Mouse (Mus musculus): ENCODE results near the gene Fcgbp. TPM values are rescaled to one million over a fixed set of nuclear protein-coding genes. Genes with fewer than 3 reads are reported as not detected.

Fcgbp gene
- polyA plus RNA-seq, 1 experiment = not detected

GRCm38 (mm10) chr7:28053046-28053930, 17.7 kb upstream of the Fcgbp start:
- Histone ChIP-seq H3K4me3 (no peak overlapping the region), H3K36me3 (ENCODE audit: control insufficient read depth, insufficient read depth) (peaks cover 4% of the 10 kb centered on the region), H3K27me3 (ENCODE audit: control insufficient read depth, insufficient read depth, insufficient read length) (peaks cover 30% of the 10 kb centered on the region), H3K79me2 (ENCODE audit: control insufficient read depth, insufficient read depth) (peaks cover 16% of the 10 kb centered on the region), H3ac (ENCODE audit: control insufficient read depth, insufficient read length) (no peak overlapping the region), H3K4me2 (ENCODE audit: low read depth) (no peak overlapping the region)
- TF ChIP-seq MAX (IDR thresholded peaks at IDR 0.05; ENCODE audit: low read depth) = no peak
- TF ChIP-seq MYOG (IDR thresholded peaks at IDR 0.05; ENCODE audit: control insufficient read depth in 1 of 3, insufficient read depth in 1 of 3, insufficient read length in 2 of 3, low read depth in 2 of 3) = no peak
- no peak for TF ChIP-seq TCF3 (IDR thresholded peaks at IDR 0.05; ENCODE audit: insufficient read length, low read depth)
- no peak for TF ChIP-seq SRF (IDR thresholded peaks at IDR 0.05; ENCODE audit: control insufficient read depth, insufficient read length, low read depth)
- no peak for TF ChIP-seq TCF12 (IDR thresholded peaks at IDR 0.05; ENCODE audit: insufficient read depth, poor library complexity, severe bottlenecking)
- TF ChIP-seq CEBPB (IDR thresholded peaks at IDR 0.05; ENCODE audit: insufficient read depth, poor library complexity, severe bottlenecking) = no peak
- no peak for TF ChIP-seq USF1 (IDR thresholded peaks at IDR 0.05; ENCODE audit: low read depth)
- no peak for TF ChIP-seq POLR2AphosphoS2 (IDR thresholded peaks at IDR 0.05; ENCODE audit: insufficient read length, low read depth)
- TF ChIP-seq E2F4 (IDR thresholded peaks at IDR 0.05; ENCODE audit: insufficient read depth) = no peak
- no peak for TF ChIP-seq POLR2A (IDR thresholded peaks at IDR 0.05; ENCODE audit: insufficient read length, low read depth)
- no peak for TF ChIP-seq REST (IDR thresholded peaks at IDR 0.05; ENCODE audit: insufficient read depth, insufficient read length)
- TF ChIP-seq MYOD1 (IDR thresholded peaks at IDR 0.05; ENCODE audit: control insufficient read depth in 1 of 3, insufficient read length in 2 of 3, low read depth in 2 of 3) = no peak

GRCm38 (mm10) chr7:28059972-28060371, 11.1 kb upstream of the Fcgbp start:
- H3K36me3 ChIP-seq (ENCODE audit: control insufficient read depth, insufficient read depth) = no peaks in the 10 kb centered on the region
- H3ac ChIP-seq (ENCODE audit: control insufficient read depth, insufficient read length) = no peak overlapping the region
- TF ChIP-seq USF1 (IDR thresholded peaks at IDR 0.05; ENCODE audit: low read depth) (no peak), E2F4 (IDR thresholded peaks at IDR 0.05; ENCODE audit: insufficient read depth) (no peak), TCF12 (IDR thresholded peaks at IDR 0.05; ENCODE audit: insufficient read depth, poor library complexity, severe bottlenecking) (no peak), SRF (IDR thresholded peaks at IDR 0.05; ENCODE audit: control insufficient read depth, insufficient read length, low read depth) (no peak), REST (IDR thresholded peaks at IDR 0.05; ENCODE audit: insufficient read depth, insufficient read length) (no peak), POLR2AphosphoS2 (IDR thresholded peaks at IDR 0.05; ENCODE audit: insufficient read length, low read depth) (no peak), MAX (IDR thresholded peaks at IDR 0.05; ENCODE audit: low read depth) (no peak), POLR2A (IDR thresholded peaks at IDR 0.05; ENCODE audit: insufficient read length, low read depth) (no peak), TCF3 (IDR thresholded peaks at IDR 0.05; ENCODE audit: insufficient read length, low read depth) (no peak), MYOG (IDR thresholded peaks at IDR 0.05; ENCODE audit: control insufficient read depth in 1 of 3, insufficient read depth in 1 of 3, insufficient read length in 2 of 3, low read depth in 2 of 3) (no peak), CEBPB (IDR thresholded peaks at IDR 0.05; ENCODE audit: insufficient read depth, poor library complexity, severe bottlenecking) (no peak), MYOD1 (IDR thresholded peaks at IDR 0.05; ENCODE audit: control insufficient read depth in 1 of 3, insufficient read length in 2 of 3, low read depth in 2 of 3) (no peak)
- peaks cover 62% of the 10 kb centered on the region for H3K27me3 ChIP-seq (ENCODE audit: control insufficient read depth, insufficient read depth, insufficient read length)
- no peak overlapping the region for H3K4me3 ChIP-seq
- H3K79me2 ChIP-seq (ENCODE audit: control insufficient read depth, insufficient read depth) = no peaks in the 10 kb centered on the region
- H3K4me2 ChIP-seq (ENCODE audit: low read depth) = no peak overlapping the region

- Histone ChIP-seq H3K4me2 (ENCODE audit: low read depth) (no peak overlapping the region), H3K27me3 (ENCODE audit: control insufficient read depth, insufficient read depth, insufficient read length) (peaks cover 34% of the 10 kb centered on the region), H3ac (ENCODE audit: control insufficient read depth, insufficient read length) (no peak overlapping the region), H3K36me3 (ENCODE audit: control insufficient read depth, insufficient read depth) (no peaks in the 10 kb centered on the region), H3K4me3 (no peak overlapping the region), H3K79me2 (ENCODE audit: control insufficient read depth, insufficient read depth) (no peaks in the 10 kb centered on the region)
- no peak for TF ChIP-seq POLR2A (IDR thresholded peaks at IDR 0.05; ENCODE audit: insufficient read length, low read depth)
- TF ChIP-seq MYOG (IDR thresholded peaks at IDR 0.05; ENCODE audit: control insufficient read depth in 1 of 3, insufficient read depth in 1 of 3, insufficient read length in 2 of 3, low read depth in 2 of 3) = no peak
- no peak for TF ChIP-seq E2F4 (IDR thresholded peaks at IDR 0.05; ENCODE audit: insufficient read depth)
Measured at GRCm38 (mm10) chr7:28068661-28069060, 2.4 kb upstream of the Fcgbp start.

- Histone ChIP-seq H3K4me2 (ENCODE audit: low read depth) (no peak overlapping the region), H3K27me3 (ENCODE audit: control insufficient read depth, insufficient read depth, insufficient read length) (peaks cover 28% of the 10 kb centered on the region), H3K79me2 (ENCODE audit: control insufficient read depth, insufficient read depth) (no peaks in the 10 kb centered on the region), H3K36me3 (ENCODE audit: control insufficient read depth, insufficient read depth) (no peaks in the 10 kb centered on the region), H3K4me3 (no peak overlapping the region), H3ac (ENCODE audit: control insufficient read depth, insufficient read length) (no peak overlapping the region)
- TF ChIP-seq TCF3 (IDR thresholded peaks at IDR 0.05; ENCODE audit: insufficient read length, low read depth) (no peak), MAX (IDR thresholded peaks at IDR 0.05; ENCODE audit: low read depth) (no peak), POLR2A (IDR thresholded peaks at IDR 0.05; ENCODE audit: insufficient read length, low read depth) (no peak), CEBPB (IDR thresholded peaks at IDR 0.05; ENCODE audit: insufficient read depth, poor library complexity, severe bottlenecking) (no peak)
Measured at GRCm38 (mm10) chr7:28069546-28070172, 1.4 kb upstream of the Fcgbp start.

- Histone ChIP-seq H3K4me3 (no peak overlapping the region), H3K79me2 (ENCODE audit: control insufficient read depth, insufficient read depth) (no peaks in the 10 kb centered on the region), H3K36me3 (ENCODE audit: control insufficient read depth, insufficient read depth) (no peaks in the 10 kb centered on the region), H3K27me3 (ENCODE audit: control insufficient read depth, insufficient read depth, insufficient read length) (peaks cover 54% of the 10 kb centered on the region), H3ac (ENCODE audit: control insufficient read depth, insufficient read length) (no peak overlapping the region), H3K4me2 (ENCODE audit: low read depth) (no peak overlapping the region)
- no peak for TF ChIP-seq TCF12 (IDR thresholded peaks at IDR 0.05; ENCODE audit: insufficient read depth, poor library complexity, severe bottlenecking)
- no peak for TF ChIP-seq MYOG (IDR thresholded peaks at IDR 0.05; ENCODE audit: control insufficient read depth in 1 of 3, insufficient read depth in 1 of 3, insufficient read length in 2 of 3, low read depth in 2 of 3)
- TF ChIP-seq TCF3 (IDR thresholded peaks at IDR 0.05; ENCODE audit: insufficient read length, low read depth) = no peak
- TF ChIP-seq CEBPB (IDR thresholded peaks at IDR 0.05; ENCODE audit: insufficient read depth, poor library complexity, severe bottlenecking) = no peak
- TF ChIP-seq REST (IDR thresholded peaks at IDR 0.05; ENCODE audit: insufficient read depth, insufficient read length) = no peak
- no peak for TF ChIP-seq E2F4 (IDR thresholded peaks at IDR 0.05; ENCODE audit: insufficient read depth)
- no peak for TF ChIP-seq MYOD1 (IDR thresholded peaks at IDR 0.05; ENCODE audit: control insufficient read depth in 1 of 3, insufficient read length in 2 of 3, low read depth in 2 of 3)
- no peak for TF ChIP-seq USF1 (IDR thresholded peaks at IDR 0.05; ENCODE audit: low read depth)
- no peak for TF ChIP-seq MAX (IDR thresholded peaks at IDR 0.05; ENCODE audit: low read depth)
- TF ChIP-seq POLR2AphosphoS2 (IDR thresholded peaks at IDR 0.05; ENCODE audit: insufficient read length, low read depth) = no peak
- no peak for TF ChIP-seq SRF (IDR thresholded peaks at IDR 0.05; ENCODE audit: control insufficient read depth, insufficient read length, low read depth)
- TF ChIP-seq POLR2A (IDR thresholded peaks at IDR 0.05; ENCODE audit: insufficient read length, low read depth) = no peak
Measured at GRCm38 (mm10) chr7:28084215-28084614, 13.2 kb downstream of the Fcgbp start.
